Mouse (Mus musculus) liver, adult 2 months (tissue): ENCODE data around the gene 4933428G20Rik.

Experiments used
- CTCF ChIP-seq: fragments of 200-500 bp; IDR thresholded peaks from 2 replicates; pipeline ENCODE4 v1.5.1; 2011; ENCODE audit warnings: low read depth, low read length, control low read depth
- POLR2A ChIP-seq: fragments of 200-500 bp; IDR thresholded peaks from 2 replicates; pipeline ENCODE4 v1.6.1; 2011; ENCODE audit warnings: low read length, control low read depth; ENCODE audit not compliant: insufficient read depth; ENCODE audit errors: extremely low read depth

- no peak for TF ChIP-seq CTCF
- TF ChIP-seq POLR2A = no peak
Observed at GRCm38 (mm10) chr11:97451625-97452024, 48.5 kb downstream of the 4933428G20Rik start.
